Mouse (Mus musculus) G1E (cell line): ENCODE measurements around the gene Eogt. TPM values are rescaled to one million over a fixed set of nuclear protein-coding genes. Genes with fewer than 3 reads are reported as not detected.

ENCODE experiments used
- ATAC-seq: 2 replicates; pipeline ENCODE4 v1.8.0; 2016; ENCODE audit warnings: mild to moderate bottlenecking; ENCODE audit not compliant: insufficient number of reproducible peaks, poor library complexity, low FRiP score, severe bottlenecking; ENCODE audit errors: extremely low read depth
- DNase-seq: peaks from one replicate; pipeline ENCODE4 v3.0.0; 2012; ENCODE audit warnings: low spot score
- H3K27me3 ChIP-seq: 2 replicates; pipeline ENCODE4 v1.6.1; 2012; ENCODE audit warnings: mild to moderate bottlenecking, low read length, inconsistent platforms; ENCODE audit not compliant: insufficient read depth
- H3K36me3 ChIP-seq: replicated peaks from 2 replicates; pipeline ENCODE3; 2012; ENCODE audit warnings: mild to moderate bottlenecking, inconsistent platforms
- H3K4me1 ChIP-seq: 2 replicates; pipeline ENCODE4 v1.6.1; 2012; ENCODE audit warnings: low read depth, low read length, inconsistent platforms, mixed read lengths; ENCODE audit not compliant: insufficient read depth
- H3K4me3 ChIP-seq: 2 replicates; pipeline ENCODE4 v1.5.1; 2012; ENCODE audit warnings: low read depth, mild to moderate bottlenecking, inconsistent platforms, low read length, moderate library complexity, mixed read lengths
- H3K9me3 ChIP-seq: replicated peaks from 2 replicates; pipeline ENCODE4 v1.6.1; 2012; ENCODE audit warnings: inconsistent platforms
- CTCF ChIP-seq: IDR thresholded peaks from 2 replicates; pipeline ENCODE4 v1.5.1; 2012; ENCODE audit warnings: low read depth, low read length, inconsistent platforms, mixed read lengths
- GATA1 ChIP-seq: IDR thresholded peaks from 2 replicates; pipeline ENCODE4 v1.6.1; 2012; ENCODE audit warnings: borderline replicate concordance, low read length, inconsistent platforms, mixed read lengths
- GATA2 ChIP-seq: IDR thresholded peaks from 2 replicates; pipeline ENCODE4 v1.6.1; 2012; ENCODE audit warnings: low read depth, low read length, inconsistent platforms, borderline replicate concordance
- POLR2AphosphoS5 ChIP-seq: IDR thresholded peaks from 2 replicates; pipeline ENCODE4 v1.6.1; 2012; ENCODE audit warnings: low read depth, low read length, inconsistent platforms; ENCODE audit not compliant: insufficient replicate concordance
- TAL1 ChIP-seq: conservative IDR thresholded peaks from 2 replicates; pipeline ENCODE4 v1.6.1; 2012; ENCODE audit warnings: low read depth, low read length, inconsistent platforms, mixed read lengths
- polyA plus RNA-seq: library from polyadenylated mRNA; stranded (reverse); fragments of >175 nt; gene quantifications from 2 replicates; pipeline ENCODE4 v1.2.3, GENCODE M21; 2012
- total RNA-seq, 2 experiments: library from RNA; stranded (forward) in 1 of 2; stranded (reverse) in 1 of 2; fragments of 200-1000 nt in 1 of 2; fragments of >200 nt in 1 of 2; fragmentation: Nextera tagmentation in 1 of 2; gene quantifications; 2 replicates each; pipeline ENCODE4 v1.2.3; 2014 to 2017

Gene Eogt
- total and polyA plus RNA-seq, 3 experiments: 0.61 to 21.2 (median 11.9) TPM

DNA sequence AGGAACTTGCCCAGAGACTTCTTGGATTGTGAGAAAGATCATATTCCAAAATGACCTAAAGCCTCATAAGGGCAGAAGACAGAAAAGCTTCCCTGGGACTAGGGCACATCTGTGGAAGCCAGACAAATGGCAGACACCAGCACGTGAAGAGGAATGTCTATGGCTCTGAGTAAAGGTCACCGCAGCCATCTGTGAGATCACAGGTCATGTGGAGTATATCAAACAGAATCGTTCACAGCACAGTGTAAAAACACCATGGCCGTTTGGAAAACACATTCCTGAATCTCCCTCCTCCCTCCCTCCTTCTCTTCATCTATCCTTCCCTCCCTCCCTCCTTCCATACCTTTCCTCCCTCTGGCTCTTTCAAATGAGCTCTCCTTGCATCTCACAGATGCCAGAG is 17.2 kb downstream of the Eogt start:
- H3K27me3 ChIP-seq: no peaks in the 10 kb centered on the region
- TF ChIP-seq POLR2AphosphoS5: no peak
- no peak for TF ChIP-seq GATA2
- TF ChIP-seq CTCF: no peak
- TF ChIP-seq TAL1: no peak
- no peak for TF ChIP-seq GATA1
- H3K9me3 ChIP-seq: no peaks in the 10 kb centered on the region
- H3K4me3 ChIP-seq: no peak overlapping the region
- no peaks in the 10 kb centered on the region for H3K4me1 ChIP-seq
- H3K36me3 ChIP-seq: peaks cover 43% of the 10 kb centered on the region
- ATAC-seq (no peak), DNase-seq (no peak)

DNA sequence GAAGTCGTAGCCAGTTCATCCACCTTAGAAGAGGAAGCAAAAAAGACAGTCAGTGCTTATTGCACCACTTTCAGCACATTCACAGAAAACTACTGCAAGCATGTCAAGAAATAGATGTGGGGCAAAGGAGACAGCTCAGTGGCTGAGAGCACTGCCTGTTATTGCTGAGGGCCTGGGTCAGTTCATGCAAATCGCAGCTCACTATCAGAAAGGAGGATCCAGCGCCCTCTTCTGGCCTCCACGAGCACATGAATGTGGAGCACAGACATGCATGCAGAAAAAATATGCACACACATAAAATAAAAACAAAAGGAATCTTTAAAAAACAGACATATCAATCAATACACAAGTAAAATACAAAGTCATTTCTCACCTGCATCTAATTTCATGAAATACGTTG is 18.0 kb downstream of the Eogt start:
- TF ChIP-seq GATA2: no peak
- DNase-seq (no peak), ATAC-seq (no peak)
- H3K4me1 ChIP-seq: no peaks in the 10 kb centered on the region
- no peaks in the 10 kb centered on the region for H3K27me3 ChIP-seq
- H3K4me3 ChIP-seq: no peak overlapping the region
- no peaks in the 10 kb centered on the region for H3K9me3 ChIP-seq
- H3K36me3 ChIP-seq: peaks cover 41% of the 10 kb centered on the region

DNA sequence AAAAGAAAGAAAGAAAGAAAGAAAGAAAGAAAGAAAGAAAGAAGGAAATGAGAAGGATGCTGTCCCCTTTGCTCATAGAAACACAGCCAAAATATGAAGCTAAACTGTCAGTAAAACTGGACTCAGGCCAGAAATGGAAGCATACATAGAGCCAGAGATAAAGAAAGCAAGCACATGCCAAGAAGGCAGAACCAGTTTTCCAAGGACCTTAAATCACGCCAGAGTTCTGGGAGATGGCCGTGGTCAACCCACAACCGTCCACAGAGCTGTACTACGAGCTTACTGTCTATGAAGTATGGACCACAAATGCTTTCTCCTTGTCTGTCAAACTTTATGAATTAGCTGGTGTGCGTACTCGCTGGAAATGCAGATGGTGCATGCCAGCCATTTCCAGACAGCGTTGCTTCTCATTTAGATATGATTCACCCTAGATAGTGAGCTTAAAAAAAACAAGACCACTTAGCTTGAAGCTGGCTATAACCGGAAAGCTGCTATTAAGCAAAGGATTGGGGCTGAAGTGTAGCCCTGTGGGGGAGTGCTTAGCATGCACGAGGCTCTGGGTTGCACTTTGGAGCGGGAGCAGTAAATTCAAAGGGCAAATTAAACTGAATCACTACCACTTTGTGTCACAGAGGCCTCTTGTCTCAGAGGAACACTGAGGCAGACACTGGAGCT is 24.5 kb downstream of the Eogt start:
- peaks cover 3% of the 10 kb centered on the region; the same call in 1 of the 2 replicates for H3K4me1 ChIP-seq
- H3K36me3 ChIP-seq: peaks cover 38% of the 10 kb centered on the region
- ATAC-seq (no peak), DNase-seq (no peak)
- no peak for TF ChIP-seq GATA2
- no peak for TF ChIP-seq CTCF
- TF ChIP-seq TAL1: no peak
- TF ChIP-seq GATA1: no peak
- no peak for TF ChIP-seq POLR2AphosphoS5
- H3K9me3 ChIP-seq: no peaks in the 10 kb centered on the region
- no peak overlapping the region for H3K4me3 ChIP-seq
- no peaks in the 10 kb centered on the region for H3K27me3 ChIP-seq

DNA sequence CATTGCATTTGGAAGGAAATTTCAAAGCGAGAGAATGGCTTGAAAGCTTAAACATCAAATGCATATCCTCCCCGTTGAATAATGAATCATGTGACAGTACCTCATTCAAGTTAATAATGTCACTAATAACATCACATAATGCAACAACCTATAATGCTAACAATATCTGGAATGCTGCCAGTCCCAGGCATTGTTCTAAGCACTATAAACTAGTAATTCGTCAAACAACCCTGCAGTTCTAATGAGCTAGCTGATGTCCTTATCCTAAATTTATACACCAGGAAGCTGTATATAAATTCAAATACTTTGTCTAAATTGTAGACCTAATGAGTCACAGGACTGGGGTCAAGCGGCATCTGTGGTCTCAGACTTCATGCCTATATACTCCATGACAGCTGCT is 28.1 kb downstream of the Eogt start:
- H3K27me3 ChIP-seq: no peaks in the 10 kb centered on the region
- no peak for TF ChIP-seq GATA2
- peaks cover 54% of the 10 kb centered on the region for H3K36me3 ChIP-seq
- H3K4me3 ChIP-seq: no peak overlapping the region
- peaks cover 11% of the 10 kb centered on the region for H3K4me1 ChIP-seq
- no peak for ATAC-seq
- DNase-seq: no peak
- no peaks in the 10 kb centered on the region for H3K9me3 ChIP-seq

DNA sequence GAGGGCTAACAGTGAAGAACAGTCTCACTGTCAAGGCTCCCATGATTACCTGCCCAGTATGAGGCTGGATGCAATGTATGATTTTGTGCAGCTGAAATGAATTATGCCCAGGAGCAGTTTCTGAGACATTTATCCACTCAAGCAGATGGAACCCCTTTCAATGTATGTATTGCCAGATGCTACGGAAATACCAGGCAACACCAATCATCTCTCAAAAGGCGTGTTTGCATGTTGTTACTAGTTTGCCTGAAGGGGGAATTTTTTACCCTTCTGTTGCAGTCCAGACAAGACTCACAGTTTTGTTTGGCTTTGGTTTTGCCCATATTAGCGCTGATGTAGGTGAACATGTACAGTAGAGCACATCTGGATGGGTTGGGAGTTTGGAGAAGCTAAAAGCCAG is 30.7 kb downstream of the Eogt start:
- Histone ChIP-seq H3K4me3 (no peak overlapping the region), H3K36me3 (peaks cover 56% of the 10 kb centered on the region), H3K27me3 (no peaks in the 10 kb centered on the region), H3K4me1 (peaks cover 11% of the 10 kb centered on the region), H3K9me3 (no peaks in the 10 kb centered on the region)
- ATAC-seq (no peak), DNase-seq (no peak)
- TF ChIP-seq GATA2 (no peak), CTCF (no peak), GATA1 (no peak), TAL1 (no peak), POLR2AphosphoS5 (no peak)

DNA sequence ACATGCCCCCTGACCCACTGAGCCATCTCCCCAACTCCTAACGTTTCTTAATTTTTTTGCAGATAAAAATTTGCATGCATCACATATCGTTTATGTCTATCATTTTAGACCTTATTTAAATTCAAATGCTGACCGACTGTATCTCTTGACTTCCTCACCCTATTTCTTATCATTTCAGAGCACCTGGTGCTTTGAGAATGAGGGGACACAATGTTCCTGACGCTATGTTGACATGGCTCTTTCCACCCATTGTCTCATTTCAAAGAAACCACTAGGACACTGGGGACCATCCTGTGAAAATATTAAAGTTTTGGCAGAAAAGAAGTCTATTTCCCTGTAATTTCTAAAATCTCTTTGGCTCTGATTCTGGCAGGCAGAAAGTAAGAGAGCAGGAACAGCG is 32.1 kb downstream of the Eogt start:
- no peaks in the 10 kb centered on the region for H3K9me3 ChIP-seq
- no peaks in the 10 kb centered on the region for H3K27me3 ChIP-seq
- H3K36me3 ChIP-seq: peaks cover 60% of the 10 kb centered on the region
- H3K4me1 ChIP-seq: peaks cover 11% of the 10 kb centered on the region
- ATAC-seq: peak; percentile 46; the same call in 1 of the 2 replicates
- DNase-seq: no peak
- H3K4me3 ChIP-seq: no peak overlapping the region
- TF ChIP-seq POLR2AphosphoS5 (no peak), TAL1 (0 out of 2 replicates have a peak, but pooled peaks have one; percentile 16)

DNA sequence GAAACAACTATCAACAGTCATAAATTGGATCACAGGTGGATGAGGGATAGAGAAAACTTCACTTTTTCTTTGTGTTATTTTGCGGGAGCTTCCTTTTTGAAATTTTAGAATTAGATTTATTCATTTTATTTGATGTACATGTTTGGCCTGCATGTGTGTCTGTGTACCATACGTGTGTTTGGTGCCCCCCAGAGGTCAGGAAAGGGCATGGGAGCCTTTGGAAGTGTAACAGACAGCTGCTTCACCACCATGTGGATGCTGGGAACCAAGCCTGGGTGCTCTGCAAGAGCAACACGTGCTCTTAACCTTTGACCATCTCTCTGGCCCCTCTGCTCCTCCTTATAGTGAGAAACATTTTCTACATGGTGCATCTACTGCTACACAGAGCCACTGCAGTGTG is 34.2 kb downstream of the Eogt start:
- peaks cover 11% of the 10 kb centered on the region for H3K4me1 ChIP-seq
- no peaks in the 10 kb centered on the region for H3K9me3 ChIP-seq
- no peak for TF ChIP-seq CTCF
- no peak for TF ChIP-seq TAL1
- no peak for TF ChIP-seq GATA2
- no peak for TF ChIP-seq GATA1
- no peak for TF ChIP-seq POLR2AphosphoS5
- ATAC-seq (no peak), DNase-seq (no peak)
- peaks cover 60% of the 10 kb centered on the region for H3K36me3 ChIP-seq
- H3K27me3 ChIP-seq: no peaks in the 10 kb centered on the region
- no peak overlapping the region for H3K4me3 ChIP-seq
